Mouse (Mus musculus): ENCODE data around the gene Imp4.

DNA sequence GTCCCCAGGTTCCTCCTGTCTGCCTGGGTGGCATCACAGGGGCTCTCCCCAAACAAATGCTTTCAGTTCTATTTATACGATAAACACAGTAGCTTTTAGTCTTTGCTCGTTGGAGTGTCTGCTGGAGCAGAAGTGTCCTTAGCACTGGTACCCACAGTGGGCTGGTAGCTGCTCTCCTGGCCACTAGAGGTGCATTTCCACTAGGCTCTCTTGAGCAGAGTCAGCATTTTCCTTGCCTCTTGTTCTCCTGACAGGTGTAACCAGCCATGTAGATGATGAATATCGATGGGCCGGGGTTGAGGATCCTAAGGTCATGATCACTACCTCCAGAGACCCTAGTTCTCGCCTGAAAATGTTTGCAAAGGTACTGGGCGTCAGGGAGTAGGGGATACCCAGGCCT, 3.5 kb downstream of the Imp4 start:
- TF ChIP-seq CTCF (IDR thresholded peaks at IDR 0.05; ENCODE audit: control insufficient read depth, insufficient read depth, insufficient read length) (no peak), MYOG (IDR thresholded peaks at IDR 0.05; ENCODE audit: control insufficient read depth, extremely low read depth, insufficient read length) (no peak), USF1 (IDR thresholded peaks at IDR 0.05; ENCODE audit: low read depth) (no peak), MAX (IDR thresholded peaks at IDR 0.05) (no peak)

All from C2C12 (cell line).